Mouse (Mus musculus): ENCODE data around the gene Kif1b. TPM values are rescaled to one million over a fixed set of nuclear protein-coding genes. Genes with fewer than 3 reads are reported as not detected.
"Not testable (repeated sequence)": the region's sequence is repeated elsewhere in the genome, so short reads cannot be mapped to it uniquely, and the experiment has no call there.

The Kif1b gene
- polyA plus RNA-seq, 1 experiment = 254 TPM

DNA sequence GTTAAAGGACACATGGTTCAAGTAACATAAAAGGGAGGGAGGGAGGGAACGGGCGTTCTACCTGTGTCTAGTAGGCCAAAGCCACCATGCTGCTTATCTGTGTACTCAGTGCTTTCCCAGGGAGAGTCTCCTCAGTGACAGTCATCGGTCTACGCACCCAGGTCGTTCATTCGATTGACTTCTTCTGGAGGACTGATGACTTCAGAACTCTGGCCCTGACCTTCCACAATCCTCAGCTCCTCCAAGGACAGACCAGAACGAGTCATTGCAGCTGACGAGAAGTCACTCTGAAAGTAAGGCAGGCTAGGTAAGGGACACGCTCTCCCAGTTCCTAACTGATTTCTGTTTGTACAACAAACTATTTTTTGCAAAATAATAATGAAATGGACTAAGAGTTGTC, 94.0 kb downstream of the Kif1b start:
- no peak for DNase-seq
- Histone ChIP-seq H3K4me3 (replicated peaks; ENCODE audit: insufficient read depth, low read depth, low read length) (no peak overlapping the region), H3K4me1 (ENCODE audit: control insufficient read depth, insufficient read depth, low read length) (no peaks in the 10 kb centered on the region), H3K27ac (ENCODE audit: insufficient read depth, low read length) (no peak overlapping the region), H3K27me3 (ENCODE audit: control insufficient read depth, insufficient read depth, low read length) (no peaks in the 10 kb centered on the region)
- no peak for TF ChIP-seq CTCF (IDR thresholded peaks at IDR 0.05; ENCODE audit: borderline replicate concordance, insufficient read depth, low read depth, low read length)
- 95% methylated on average over 9 of the region's 9 CpGs for WGBS

DNA sequence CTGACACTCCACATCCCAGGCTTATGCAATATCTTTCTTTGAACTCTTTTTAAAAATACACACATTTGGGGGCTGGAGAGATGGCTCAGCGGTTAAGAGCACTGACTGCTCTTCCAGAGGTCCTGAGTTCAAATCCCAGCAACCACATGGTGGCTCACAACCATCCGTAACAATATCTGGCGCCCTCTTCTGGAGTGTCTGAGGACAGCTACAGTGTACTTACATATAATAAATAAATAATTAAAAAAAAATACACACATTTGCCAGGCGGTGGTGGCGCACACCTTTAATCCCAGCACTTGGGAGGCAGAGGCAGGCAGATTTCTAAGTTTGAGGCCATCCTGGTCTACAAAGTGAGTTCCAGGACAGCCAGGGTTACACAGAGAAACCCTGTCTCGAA, 96.1 kb downstream of the Kif1b start:
- WGBS = 90% methylated on average over 6 of the region's 6 CpGs
- H3K27ac ChIP-seq (ENCODE audit: insufficient read depth, low read length); H3K4me3 ChIP-seq (replicated peaks; ENCODE audit: insufficient read depth, low read depth, low read length); H3K27me3 ChIP-seq (ENCODE audit: control insufficient read depth, insufficient read depth, low read length); DNase-seq; H3K4me1 ChIP-seq (ENCODE audit: control insufficient read depth, insufficient read depth, low read length): not testable (repeated sequence)

- WGBS = 51% methylated on average over 3 of the region's 3 CpGs
Observed at GRCm38 (mm10) chr4:149202467-149202866, 105.0 kb downstream of the Kif1b start.

DNA sequence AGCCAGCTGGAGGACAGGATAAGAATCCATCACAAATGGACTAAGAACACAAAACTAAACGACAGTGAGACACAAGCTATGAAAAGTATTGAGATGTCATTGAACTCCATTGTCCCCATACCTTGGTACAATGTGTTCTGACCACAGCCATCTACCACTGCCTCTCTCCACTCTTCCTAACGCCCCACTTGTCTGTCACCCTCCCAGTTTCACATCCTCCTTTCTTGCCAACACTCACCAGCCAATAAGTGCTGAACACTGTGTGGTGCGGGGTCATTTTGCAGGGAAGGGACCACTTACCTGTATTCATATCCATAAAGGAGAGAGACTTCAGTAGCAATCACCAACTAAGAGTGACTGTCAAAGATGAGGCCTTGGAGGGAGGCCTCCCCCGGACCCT, 106.4 kb downstream of the Kif1b start:
- no peak for DNase-seq
- Histone ChIP-seq H3K4me1 (ENCODE audit: control insufficient read depth, insufficient read depth, low read length) (no peaks in the 10 kb centered on the region; the same call in 1 of the 2 replicates), H3K4me3 (replicated peaks; ENCODE audit: insufficient read depth, low read depth, low read length) (no peak overlapping the region), H3K27me3 (ENCODE audit: control insufficient read depth, insufficient read depth, low read length) (no peaks in the 10 kb centered on the region), H3K27ac (ENCODE audit: insufficient read depth, low read length) (no peak overlapping the region)
- TF ChIP-seq POLR2A (IDR thresholded peaks at IDR 0.05; ENCODE audit: borderline replicate concordance, insufficient read depth, low read length) (no peak), CTCF (IDR thresholded peaks at IDR 0.05; ENCODE audit: borderline replicate concordance, insufficient read depth, low read depth, low read length) (no peak)
- WGBS = 92% methylated on average over 4 of the region's 4 CpGs

More at GRCm38 (mm10) chr4:149202467-149202866, 105.0 kb downstream of the Kif1b start:
- Histone ChIP-seq H3K27me3 (ENCODE audit: control insufficient read depth, insufficient read depth, low read length) (no peaks in the 10 kb centered on the region), H3K4me1 (ENCODE audit: control insufficient read depth, insufficient read depth, low read length) (no peaks in the 10 kb centered on the region; the same call in 1 of the 2 replicates), H3K27ac (ENCODE audit: insufficient read depth, low read length) (no peak overlapping the region), H3K4me3 (replicated peaks; ENCODE audit: insufficient read depth, low read depth, low read length) (no peak overlapping the region)
- no peak for TF ChIP-seq POLR2A (IDR thresholded peaks at IDR 0.05; ENCODE audit: borderline replicate concordance, insufficient read depth, low read length)
- no peak for TF ChIP-seq CTCF (IDR thresholded peaks at IDR 0.05; ENCODE audit: borderline replicate concordance, insufficient read depth, low read depth, low read length)
- DNase-seq = no peak

DNA sequence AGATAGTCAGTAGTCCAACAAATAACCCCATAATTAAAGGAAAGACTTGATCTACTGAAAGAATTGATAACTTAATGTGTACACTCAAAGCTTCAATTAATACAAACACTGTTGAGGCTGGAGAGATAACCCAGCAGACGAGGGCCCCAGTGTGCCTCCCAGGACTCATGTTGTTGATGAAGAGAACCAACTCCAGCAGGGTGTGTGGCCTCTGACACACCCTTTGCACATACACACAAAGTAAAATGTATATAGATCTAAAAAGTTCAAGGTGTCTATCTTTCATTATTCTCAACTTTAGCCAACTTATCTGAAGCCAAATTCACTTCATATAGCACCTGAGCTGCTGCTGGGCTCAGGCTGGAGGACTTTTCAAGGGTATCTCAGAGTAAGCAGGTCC, 110.3 kb downstream of the Kif1b start:
- H3K27ac ChIP-seq (ENCODE audit: insufficient read depth, low read length) = 0 out of 2 replicates have a peak overlapping the region, but pooled peaks have one; percentile 30
- no peak for DNase-seq
- no peak for TF ChIP-seq POLR2A (IDR thresholded peaks at IDR 0.05; ENCODE audit: borderline replicate concordance, insufficient read depth, low read length)
- H3K27me3 ChIP-seq (ENCODE audit: control insufficient read depth, insufficient read depth, low read length) = no peaks in the 10 kb centered on the region
- H3K4me1 ChIP-seq (ENCODE audit: control insufficient read depth, insufficient read depth, low read length) = no peaks in the 10 kb centered on the region; the same call in 1 of the 2 replicates
- H3K4me3 ChIP-seq (replicated peaks; ENCODE audit: insufficient read depth, low read depth, low read length) = no peak overlapping the region
- 73% methylated on average over 1 of the region's 1 CpGs for WGBS

DNA sequence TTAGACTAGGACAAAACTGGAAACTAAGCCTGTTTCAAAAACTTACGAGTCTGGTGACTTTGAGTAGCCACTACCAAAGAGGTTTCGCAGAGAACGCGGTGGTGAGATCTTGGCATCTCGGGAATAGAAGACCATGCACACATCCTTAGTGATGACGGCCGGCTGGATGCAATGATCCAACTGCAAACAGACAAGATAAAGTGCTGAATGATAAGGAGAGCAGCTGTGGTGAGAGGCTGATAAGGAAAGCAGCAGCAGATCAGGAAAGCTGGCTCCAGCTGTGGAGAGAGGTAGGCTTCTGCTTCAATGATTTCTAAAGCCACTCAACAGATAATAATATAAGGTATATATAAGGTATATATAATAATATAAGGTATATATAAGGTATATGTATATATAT, 116.4 kb downstream of the Kif1b start:
- DNase-seq = no peak
- Histone ChIP-seq H3K27me3 (ENCODE audit: control insufficient read depth, insufficient read depth, low read length) (no peaks in the 10 kb centered on the region), H3K4me1 (ENCODE audit: control insufficient read depth, insufficient read depth, low read length) (no peaks in the 10 kb centered on the region), H3K4me3 (replicated peaks; ENCODE audit: insufficient read depth, low read depth, low read length) (no peak overlapping the region), H3K27ac (ENCODE audit: insufficient read depth, low read length) (no peak overlapping the region)
- TF ChIP-seq POLR2A (IDR thresholded peaks at IDR 0.05; ENCODE audit: borderline replicate concordance, insufficient read depth, low read length) (no peak), CTCF (IDR thresholded peaks at IDR 0.05; ENCODE audit: borderline replicate concordance, insufficient read depth, low read depth, low read length) (no peak)
- WGBS = 96% methylated on average over 7 of the region's 7 CpGs

DNA sequence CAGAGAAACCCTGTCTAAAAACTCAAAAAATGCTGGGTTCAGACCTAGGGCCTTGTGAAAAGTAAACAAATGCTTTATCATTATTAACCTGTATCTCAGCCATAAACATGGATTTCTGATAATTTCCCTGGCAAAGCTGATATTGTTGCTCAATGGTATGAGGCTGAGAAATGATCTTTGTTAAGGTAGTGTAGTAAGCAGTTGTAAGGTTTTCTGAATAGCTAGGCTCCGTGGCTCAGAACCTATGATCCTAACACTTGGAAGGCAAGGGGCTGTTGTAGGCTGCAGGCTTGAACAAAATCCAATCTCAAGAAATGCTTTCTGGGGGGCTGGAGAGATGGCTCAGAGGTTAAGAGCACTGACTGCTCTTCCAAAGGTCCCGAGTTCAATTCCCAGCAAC, 118.9 kb downstream of the Kif1b start:
- Histone ChIP-seq H3K4me3 (replicated peaks; ENCODE audit: insufficient read depth, low read depth, low read length) (no peak overlapping the region), H3K27me3 (ENCODE audit: control insufficient read depth, insufficient read depth, low read length) (no peaks in the 10 kb centered on the region), H3K27ac (ENCODE audit: insufficient read depth, low read length) (no peak overlapping the region), H3K4me1 (ENCODE audit: control insufficient read depth, insufficient read depth, low read length) (no peaks in the 10 kb centered on the region)
- WGBS = 91% methylated on average over 2 of the region's 2 CpGs
- no peak for DNase-seq
- no peak for TF ChIP-seq POLR2A (IDR thresholded peaks at IDR 0.05; ENCODE audit: borderline replicate concordance, insufficient read depth, low read length)
- TF ChIP-seq CTCF (IDR thresholded peaks at IDR 0.05; ENCODE audit: borderline replicate concordance, insufficient read depth, low read depth, low read length) = no peak

GRCm38 (mm10) chr4:149182755-149183154, 124.7 kb downstream of the Kif1b start:
- Histone ChIP-seq H3K27me3 (ENCODE audit: control insufficient read depth, insufficient read depth, low read length) (no peaks in the 10 kb centered on the region), H3K4me3 (replicated peaks; ENCODE audit: insufficient read depth, low read depth, low read length) (no peak overlapping the region), H3K27ac (ENCODE audit: insufficient read depth, low read length) (no peak overlapping the region), H3K4me1 (ENCODE audit: control insufficient read depth, insufficient read depth, low read length) (no peaks in the 10 kb centered on the region)
- DNase-seq = no peak
- WGBS = 52% methylated on average over 4 of the region's 4 CpGs
- TF ChIP-seq CTCF (IDR thresholded peaks at IDR 0.05; ENCODE audit: borderline replicate concordance, insufficient read depth, low read depth, low read length) = peak; percentile 52; the same call in 1 of the 2 replicates
- TF ChIP-seq POLR2A (IDR thresholded peaks at IDR 0.05; ENCODE audit: borderline replicate concordance, insufficient read depth, low read length) = no peak

- Histone ChIP-seq H3K4me1 (ENCODE audit: control insufficient read depth, insufficient read depth, low read length) (no peaks in the 10 kb centered on the region), H3K27me3 (ENCODE audit: control insufficient read depth, insufficient read depth, low read length) (no peaks in the 10 kb centered on the region), H3K4me3 (replicated peaks; ENCODE audit: insufficient read depth, low read depth, low read length) (no peak overlapping the region), H3K27ac (ENCODE audit: insufficient read depth, low read length) (no peak overlapping the region)
- TF ChIP-seq CTCF (IDR thresholded peaks at IDR 0.05; ENCODE audit: borderline replicate concordance, insufficient read depth, low read depth, low read length) (no peak), POLR2A (IDR thresholded peaks at IDR 0.05; ENCODE audit: borderline replicate concordance, insufficient read depth, low read length) (no peak)
- DNase-seq = no peak
- WGBS = 83% methylated on average over 7 of the region's 7 CpGs
Observed at GRCm38 (mm10) chr4:149182192-149182591, 125.3 kb downstream of the Kif1b start.

Measured in cerebellum, adult 2 months (tissue).